Mouse (Mus musculus) monocyte, adult 5-6 weeks (primary cell): ENCODE data around the gene Gm5447. TPM values are rescaled to one million over a fixed set of nuclear protein-coding genes. Genes with fewer than 3 reads are reported as not detected.

Experiments
- ATAC-seq: fragments of 153-309, 156-312 bp; replicated peaks from 2 replicates; pipeline ENCODE4 v1.8.0; 2017; ENCODE audit warnings: mild to moderate bottlenecking; ENCODE audit not compliant: low TSS enrichment, insufficient number of reproducible peaks, severe bottlenecking, poor library complexity, low FRiP score
- total RNA-seq: library from RNA; stranded (forward); fragments of 200-1000, 200-491, 200-594 nt; gene quantifications from 3 replicates; pipeline ENCODE4 v1.2.3, GENCODE M21; 2017

The Gm5447 gene
- total RNA-seq, 1 experiment from 2014 or later, result not detected

DNA sequence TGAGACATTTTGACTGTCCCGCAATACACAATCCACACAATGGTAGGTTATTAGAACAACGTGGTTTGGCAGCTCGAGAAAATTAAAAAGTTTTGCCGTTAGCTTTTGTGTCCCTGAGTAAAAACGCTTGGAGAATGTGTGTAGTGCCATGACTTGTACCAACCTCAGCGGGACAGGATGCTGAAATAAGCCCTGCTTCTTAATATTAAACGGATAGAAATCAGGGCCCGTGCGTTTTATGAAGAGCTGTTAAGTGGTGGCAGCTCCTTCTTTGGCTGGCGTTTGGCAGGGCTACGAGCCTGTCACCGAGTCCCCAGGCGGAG lies 11.2 kb downstream of the Gm5447 start:
- ATAC-seq, result no peak

DNA sequence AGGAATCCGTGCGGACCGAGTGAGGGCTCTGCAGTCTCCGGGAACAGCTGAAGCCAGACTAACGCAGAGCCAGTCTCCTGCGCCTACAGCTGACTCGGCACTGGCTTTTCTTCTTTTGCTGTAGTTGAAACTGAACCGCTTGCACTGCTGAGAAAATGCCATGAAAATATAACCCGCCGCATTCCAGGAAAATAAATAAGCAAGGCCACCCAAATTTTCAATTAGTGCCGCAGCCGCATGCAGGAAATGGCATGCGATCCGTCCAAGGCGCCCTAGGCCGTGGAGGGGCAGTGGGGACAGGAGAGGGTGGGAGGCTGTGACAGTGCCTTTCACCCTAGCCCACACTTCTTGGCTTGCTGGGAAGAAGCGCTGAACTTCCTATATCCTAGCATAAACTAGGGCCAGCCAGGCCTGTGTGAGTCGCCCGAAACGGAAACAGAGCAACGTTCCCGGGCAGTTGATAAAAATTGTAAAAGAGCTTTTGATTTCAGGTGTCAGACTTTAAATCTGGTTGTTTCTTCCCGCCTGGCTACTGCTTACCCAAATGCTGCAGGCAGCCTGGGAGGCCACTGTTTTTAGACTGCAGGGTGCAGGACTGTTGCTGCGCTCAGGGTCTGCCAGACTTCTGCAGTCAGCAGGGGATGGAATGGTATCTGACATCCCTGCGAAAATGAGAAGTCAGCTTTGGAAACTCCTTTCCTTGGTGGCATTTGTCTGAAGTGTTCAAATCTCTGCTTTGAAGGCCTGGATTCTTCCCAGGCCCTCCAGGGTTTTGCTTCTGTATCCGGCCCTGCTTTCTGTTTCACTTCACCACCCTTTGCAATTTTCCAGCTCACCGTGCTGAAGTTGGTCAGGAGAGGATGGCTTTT lies 11.8 kb downstream of the Gm5447 start:
- no peak for ATAC-seq

DNA sequence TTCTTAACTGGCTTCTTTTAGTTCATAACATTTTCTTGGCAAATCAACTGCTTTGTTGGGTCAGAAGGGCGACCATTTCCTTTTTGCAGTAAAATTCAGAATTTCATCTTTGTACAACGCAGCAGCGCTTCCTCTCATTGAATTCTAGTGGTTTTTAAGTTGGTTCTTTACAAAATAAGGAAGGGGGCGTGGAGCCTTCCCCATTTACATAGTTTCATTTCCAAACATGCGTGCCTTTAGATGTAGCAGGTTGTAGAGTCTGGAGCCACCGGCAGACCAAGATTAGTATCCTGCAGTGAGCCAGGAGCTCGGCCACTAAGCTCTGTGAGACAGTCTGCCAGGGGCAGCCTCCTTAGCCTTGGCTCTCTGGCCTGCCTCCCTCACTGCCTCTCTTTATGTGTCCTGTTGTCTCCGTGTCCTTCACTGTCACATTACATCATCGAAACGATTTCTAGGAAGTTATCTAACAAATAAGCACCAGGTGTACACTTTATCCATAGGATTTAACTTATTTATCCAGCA lies 13.0 kb downstream of the Gm5447 start:
- ATAC-seq, result peak; percentile 65

DNA sequence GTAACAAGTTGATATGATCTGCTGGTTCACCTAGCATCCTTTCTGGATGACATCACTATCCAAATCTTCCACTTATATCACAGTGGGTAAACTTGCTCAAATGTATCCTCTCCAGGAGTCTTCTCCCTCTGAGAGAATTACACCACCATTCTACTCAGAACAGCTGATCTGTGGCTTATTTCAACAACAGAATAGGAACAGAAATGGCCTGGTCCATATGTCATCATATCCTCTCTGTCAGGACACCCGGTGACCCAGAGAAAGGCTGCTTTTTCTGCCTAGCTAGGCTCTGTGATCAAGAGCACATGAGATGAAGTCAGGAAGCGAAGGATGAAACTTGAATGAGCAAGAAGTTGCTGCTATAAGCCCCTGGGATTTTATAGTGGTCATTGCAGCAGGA lies 13.7 kb downstream of the Gm5447 start:
- ATAC-seq, result peak; percentile 54; the same call in 1 of the 2 replicates

DNA sequence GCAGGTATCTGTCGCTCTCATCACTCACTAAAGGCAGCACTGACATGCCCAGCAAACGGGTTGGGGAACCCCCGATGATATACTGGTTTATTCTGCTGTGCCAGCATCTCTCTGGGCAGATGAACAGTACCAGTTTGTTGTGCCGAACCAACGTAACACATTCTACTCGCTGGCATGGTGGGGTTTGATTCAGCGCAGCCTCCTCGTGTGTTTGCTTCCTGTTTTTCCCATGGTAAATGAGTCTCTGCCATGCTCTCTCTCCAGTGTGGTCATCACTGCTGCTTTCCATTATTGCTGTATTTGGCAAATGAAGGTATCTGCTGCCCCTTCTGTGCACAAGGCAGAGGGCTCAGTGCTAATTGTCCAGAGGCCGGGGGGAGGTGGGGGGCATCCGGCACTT lies 15.7 kb downstream of the Gm5447 start:
- no peak for ATAC-seq

DNA sequence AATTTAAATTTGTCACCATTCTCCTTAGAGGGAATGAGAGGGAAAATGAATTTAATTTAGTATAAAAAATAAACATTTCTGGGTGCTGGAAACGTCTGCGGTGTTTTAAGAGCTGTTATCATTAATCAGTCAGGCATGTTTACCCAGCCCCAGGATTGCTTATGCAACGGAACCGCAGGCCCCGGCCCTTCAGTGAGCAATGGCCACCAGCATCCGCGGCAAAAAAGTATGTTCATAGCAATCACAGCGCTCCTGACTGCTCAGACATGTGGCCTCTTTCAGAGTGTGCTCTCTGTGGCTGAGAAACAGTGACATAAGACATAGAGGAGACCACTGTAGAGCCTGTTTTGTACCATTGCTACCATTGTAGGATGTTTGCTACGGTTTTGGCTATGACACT lies 16.2 kb downstream of the Gm5447 start:
- no peak for ATAC-seq

DNA sequence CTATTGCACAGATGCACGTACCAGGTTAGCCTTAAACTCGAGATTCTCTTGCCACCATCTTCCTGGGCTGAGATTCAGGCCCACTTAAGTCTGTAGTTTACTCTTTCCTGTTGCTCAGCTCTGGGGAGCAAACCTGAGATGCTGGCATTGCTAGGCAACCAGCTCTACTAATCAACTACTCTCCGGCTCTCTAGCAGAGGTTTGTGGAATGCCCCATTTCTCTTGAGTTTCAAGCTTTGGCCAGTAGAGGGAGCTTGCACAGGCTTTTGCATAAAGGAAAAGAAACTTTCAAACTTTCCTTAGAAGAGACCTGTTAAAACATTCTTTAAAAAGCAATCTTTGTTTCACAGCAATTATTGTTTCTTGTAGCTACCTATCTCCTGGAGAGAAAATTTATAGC lies 19.8 kb downstream of the Gm5447 start:
- no peak for ATAC-seq

DNA sequence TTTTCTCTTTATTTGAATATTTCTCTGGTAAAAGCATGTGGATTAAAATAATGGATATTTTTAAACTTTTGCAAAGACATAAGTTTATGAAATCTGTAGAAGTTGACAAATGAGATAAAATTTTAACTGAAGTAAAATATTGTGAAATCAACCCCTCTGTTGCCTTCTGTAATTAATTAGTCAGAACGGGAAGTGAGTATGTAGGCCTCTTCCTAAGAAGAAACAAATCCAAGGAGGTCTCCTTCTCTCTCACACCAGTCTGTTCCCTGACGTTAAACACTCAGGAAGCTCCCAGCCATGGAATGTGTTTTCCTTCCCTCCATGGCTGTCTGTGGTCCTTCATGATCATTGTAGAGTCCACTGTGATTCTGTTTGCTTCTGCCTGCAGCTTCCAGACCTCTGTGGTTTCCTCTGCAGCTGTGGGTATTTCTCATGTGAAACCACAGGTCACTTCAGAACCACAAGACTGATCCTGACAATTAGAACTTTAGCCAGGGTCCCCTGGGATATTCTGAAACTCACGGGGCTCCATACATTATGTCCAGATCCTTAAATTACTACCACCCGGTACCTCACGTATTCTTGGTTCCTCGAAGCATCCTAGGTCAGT lies 20.4 kb downstream of the Gm5447 start:
- ATAC-seq, result 0 out of 2 replicates have a peak, but pooled peaks have one; percentile 23

DNA sequence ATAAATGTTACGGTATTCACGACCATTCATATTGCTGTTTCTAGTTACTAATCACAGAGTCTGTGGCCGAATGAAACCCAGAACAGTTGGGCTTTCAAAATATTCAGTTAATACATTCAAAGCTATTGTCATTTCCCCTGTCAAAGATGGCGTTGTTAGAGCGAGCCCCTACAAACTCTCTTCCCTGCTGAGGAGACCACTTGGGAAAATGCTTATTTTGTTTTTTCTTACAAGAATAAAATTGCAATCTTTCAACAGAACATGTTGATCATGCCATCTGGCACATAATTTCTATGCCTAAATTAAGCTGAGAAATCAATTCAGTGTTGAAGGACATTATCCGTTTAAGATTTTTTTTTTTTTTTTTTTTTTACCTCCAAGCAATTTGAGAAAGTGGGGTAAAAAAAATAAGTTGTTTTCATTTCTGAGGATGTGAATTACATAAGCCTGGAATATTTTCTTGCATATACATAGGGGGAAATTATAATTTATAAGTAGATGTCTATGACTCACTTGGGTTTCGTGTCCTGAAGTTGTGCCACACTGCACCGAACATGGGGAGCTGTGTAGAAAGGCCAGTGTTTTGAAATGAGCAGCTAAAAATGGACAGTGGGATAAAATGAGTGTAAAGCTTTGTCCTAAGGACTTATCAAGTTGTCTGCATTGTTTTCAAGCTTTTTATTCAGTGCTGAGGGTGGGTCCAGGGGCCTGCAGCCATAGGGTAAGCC lies 23.7 kb downstream of the Gm5447 start:
- ATAC-seq, result no peak

DNA sequence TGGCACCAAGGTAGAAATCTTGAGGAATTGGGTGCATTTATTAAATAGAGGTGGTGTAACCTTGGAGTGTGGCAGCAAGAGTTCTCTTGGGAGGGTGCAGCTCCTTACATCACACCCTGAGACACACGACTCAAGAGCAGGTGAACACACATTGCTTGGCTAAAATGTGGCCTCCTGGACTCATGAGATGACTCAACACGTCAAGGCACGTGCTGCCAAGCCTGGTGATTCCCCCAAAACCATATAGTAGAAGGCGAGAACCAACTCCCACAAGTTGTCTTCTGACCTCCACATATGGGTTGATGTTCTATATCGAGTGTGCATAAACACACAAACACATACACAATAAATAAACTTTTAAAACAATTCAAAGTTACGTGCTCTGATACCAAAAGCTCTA lies 25.8 kb downstream of the Gm5447 start:
- ATAC-seq, result no peak

DNA sequence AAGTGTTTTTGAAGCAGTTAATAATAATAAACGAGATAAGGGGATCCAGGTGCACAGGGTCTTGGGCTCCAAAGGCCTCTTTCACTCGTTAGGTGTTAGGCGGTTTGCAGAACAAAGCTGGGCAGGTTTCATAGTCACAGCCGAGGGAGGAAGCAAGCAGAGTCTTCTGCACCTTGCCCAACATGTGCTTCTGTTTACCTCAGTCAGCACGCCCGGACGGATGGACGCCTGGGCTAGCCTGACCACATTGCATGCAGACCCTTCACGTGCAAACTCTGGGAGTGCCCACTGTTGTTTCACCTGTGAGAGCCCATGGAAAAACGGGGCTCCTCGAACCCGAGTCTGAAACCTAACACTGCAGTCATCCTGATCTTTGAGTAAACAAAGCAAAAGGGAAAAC lies 30.5 kb downstream of the Gm5447 start:
- no peak for ATAC-seq

DNA sequence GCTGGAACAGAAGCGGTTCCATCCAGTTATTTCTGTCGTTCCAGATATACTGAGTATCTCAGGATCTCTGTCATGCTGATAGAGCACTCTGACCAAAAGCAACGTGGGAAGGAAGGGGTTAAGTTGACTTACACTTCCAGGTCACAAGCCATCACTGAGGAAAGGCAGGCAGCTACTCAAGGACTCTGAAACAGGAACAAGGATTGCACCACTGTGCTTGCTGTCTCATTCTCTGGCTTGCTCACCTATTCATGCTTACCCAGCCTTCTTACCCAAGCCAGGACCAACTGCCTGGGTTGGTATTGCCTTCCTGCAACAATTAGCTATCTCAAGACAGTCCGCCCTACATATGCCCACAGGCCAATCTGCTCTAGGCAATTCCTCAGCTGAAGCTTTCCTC lies 31.0 kb downstream of the Gm5447 start:
- peak; percentile 63 for ATAC-seq

DNA sequence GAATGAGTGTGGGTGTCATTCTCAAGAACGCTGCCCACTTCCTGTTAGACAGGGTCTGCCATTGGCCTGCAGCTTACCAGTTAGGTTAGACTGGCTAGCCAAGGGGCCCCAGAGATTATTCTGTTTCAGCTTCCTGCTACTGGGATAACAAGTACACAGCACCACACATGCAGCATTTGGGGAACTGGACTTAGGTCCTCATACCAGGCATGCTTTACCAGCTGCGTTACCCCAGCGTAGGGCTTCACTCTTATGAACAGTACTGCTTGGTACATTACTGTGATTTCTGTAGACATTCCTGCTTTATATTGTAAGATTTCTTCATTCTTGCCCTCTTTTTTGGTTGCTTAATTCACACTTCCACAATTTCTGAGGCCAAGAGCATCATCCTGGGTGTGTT lies 43.5 kb downstream of the Gm5447 start:
- peak; percentile 63 for ATAC-seq

DNA sequence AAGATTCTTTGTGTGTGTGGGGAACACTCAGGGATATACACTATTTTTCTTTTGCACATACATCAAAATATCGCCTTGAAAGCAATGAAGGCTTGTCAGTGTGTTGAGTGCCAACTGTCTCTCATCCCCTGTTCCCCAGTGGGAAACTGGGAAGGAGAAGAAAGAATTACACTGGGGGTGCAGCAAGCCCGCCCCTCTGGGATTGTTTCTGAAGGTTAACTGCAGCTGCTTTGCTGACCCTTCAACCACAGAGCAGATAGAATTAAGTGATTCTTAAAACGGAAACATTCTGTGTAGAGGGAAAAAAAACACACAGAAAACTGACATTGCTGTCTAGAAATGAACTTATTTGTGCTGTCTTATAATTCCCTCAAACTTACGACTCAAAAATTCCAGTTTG lies 47.5 kb downstream of the Gm5447 start:
- ATAC-seq, result no peak

DNA sequence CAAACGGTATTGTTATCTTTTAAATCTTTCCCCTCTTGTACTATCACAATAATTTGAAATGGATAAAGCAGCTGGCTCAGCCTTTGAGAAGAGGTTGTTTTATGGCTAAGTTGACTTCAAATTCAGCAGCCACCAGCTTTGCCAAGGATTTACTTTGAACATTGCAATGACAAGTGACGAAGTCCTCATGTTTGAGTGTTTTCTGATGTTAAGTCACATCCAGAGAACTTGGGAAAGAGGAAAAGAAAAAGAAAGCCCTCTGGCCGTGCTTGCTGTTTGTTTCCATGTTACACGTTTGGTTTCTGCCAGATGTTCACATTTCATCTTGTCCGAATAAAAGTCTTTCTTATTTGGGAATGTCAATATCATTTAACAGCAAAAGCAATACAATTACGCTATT lies 47.9 kb downstream of the Gm5447 start:
- ATAC-seq, result no peak

DNA sequence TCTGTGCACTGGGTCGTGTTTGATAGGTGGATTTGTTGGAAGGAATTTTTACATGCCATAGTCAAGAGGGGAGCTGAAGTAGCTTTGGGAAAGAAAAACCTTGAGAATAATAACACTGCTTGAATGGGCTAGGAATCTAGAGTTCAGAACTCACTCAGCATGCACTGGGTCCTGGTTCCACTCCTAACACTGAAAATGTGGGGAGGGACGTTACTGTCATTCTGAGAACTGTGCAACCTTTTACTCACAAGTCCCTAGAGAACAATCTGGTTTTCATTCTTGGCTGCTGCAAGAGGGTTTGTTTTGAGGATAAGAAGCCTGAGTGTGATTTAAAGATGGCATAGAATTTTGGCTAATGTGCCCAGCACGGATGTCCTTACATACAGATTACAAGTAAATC lies 49.7 kb downstream of the Gm5447 start:
- ATAC-seq, result no peak
